ENCODE assay signal across 8 mouse cellular contexts in the genomic region with DNA sequence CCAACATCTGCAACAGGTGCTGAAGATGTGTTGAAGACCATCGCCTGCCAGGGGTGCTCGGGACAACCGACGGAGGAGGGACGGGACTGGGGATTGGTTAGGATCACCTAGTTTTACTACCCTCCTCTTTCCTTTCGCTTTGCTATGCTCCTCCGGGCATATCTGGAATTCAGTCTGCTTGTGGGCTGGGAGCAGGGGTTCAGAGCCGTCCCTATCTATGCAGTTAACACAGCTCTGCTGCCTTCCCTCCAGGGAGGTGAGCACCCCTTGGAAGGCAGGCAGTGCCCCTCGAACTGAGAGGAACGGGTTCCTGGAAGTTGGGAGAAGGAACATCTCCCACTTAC. TPM values are rescaled to one million over a fixed set of nuclear protein-coding genes. Genes with fewer than 3 reads are reported as not detected.
DNase-seq lines count a peak whose midpoint lies in the region; ATAC-seq and TF ChIP-seq lines count a peak whose summit lies in the region.

No protein-coding gene starts in this region.

- H3K4me1 ChIP-seq in lung, postnatal 0 days (ENCODE audit: insufficient read depth, low read depth, low read length): peaks cover 32% of the 10 kb centered on the region
- 0 out of 2 replicates have a peak, but pooled peaks cover 4% of the 10 kb centered on the region for H3K4me1 ChIP-seq in forebrain, embryonic 14.5 days (ENCODE audit: control insufficient read depth, insufficient read depth, low read length)
- H3K4me1 ChIP-seq in limb, embryonic 13.5 days: peaks cover 42% of the 10 kb centered on the region
- H3K4me1 ChIP-seq in small intestine, adult 2 months (ENCODE audit: control insufficient read depth, insufficient read depth, insufficient read length, low read length): peaks cover 62% of the 10 kb centered on the region

- TF ChIP-seq CTCF in lung, postnatal 0 days (IDR thresholded peaks at IDR 0.05): no peak
- no peak for TF ChIP-seq CTCF in small intestine, adult 2 months (IDR thresholded peaks at IDR 0.05; ENCODE audit: extremely low read depth, insufficient read length, insufficient replicate concordance, low read depth, low read length)

- ATAC-seq in lung, postnatal 0 days: no peak
- no peak for ATAC-seq in forebrain, embryonic 14.5 days
- no peak for ATAC-seq in limb, embryonic 13.5 days (ENCODE audit: low FRiP score, low read depth)

- no peak for DNase-seq in lung, postnatal 0 days (ENCODE audit: low spot score)
- no peak for DNase-seq in lung, postnatal 25 days (ENCODE audit: low spot score)
- DNase-seq in forebrain, embryonic 14.5 days (ENCODE audit: low spot score): no peak
- no peak for DNase-seq in urinary bladder, postnatal 10 days (ENCODE audit: low spot score)
- no peak for DNase-seq in lung, postnatal 36 days
- DNase-seq in gastrocnemius, postnatal 36 days: no peak

- intact Hi-C loops in gastrocnemius, postnatal 36 days (cut with DNase I): no loop called here

- no peak overlapping the region for H3K9ac ChIP-seq in lung, postnatal 0 days (replicated peaks; ENCODE audit: low read depth)
- H3K9ac ChIP-seq in forebrain, embryonic 14.5 days (ENCODE audit: low read length): no peak overlapping the region
- 0 out of 2 replicates have a peak overlapping the region, but pooled peaks have one; percentile 4 for H3K9ac ChIP-seq in limb, embryonic 13.5 days

- peak overlapping the region; percentile 52 for H3K4me2 ChIP-seq in lung, postnatal 0 days (replicated peaks; ENCODE audit: low read depth, low read length)
- H3K4me2 ChIP-seq in forebrain, embryonic 14.5 days (ENCODE audit: low read length): peak overlapping the region; percentile 33
- peak overlapping the region; percentile 60 for H3K4me2 ChIP-seq in limb, embryonic 13.5 days (replicated peaks)

- H3K36me3 ChIP-seq in lung, postnatal 0 days (ENCODE audit: insufficient read depth, low read length): no peaks in the 10 kb centered on the region
- no peaks in the 10 kb centered on the region for H3K36me3 ChIP-seq in forebrain, embryonic 14.5 days (ENCODE audit: control insufficient read depth, insufficient read depth, low read length)
- no peaks in the 10 kb centered on the region for H3K36me3 ChIP-seq in limb, embryonic 13.5 days
- H3K36me3 ChIP-seq in small intestine, adult 2 months (ENCODE audit: control insufficient read depth, insufficient read depth, low read length): 0 out of 2 replicates have a peak, but pooled peaks cover 11% of the 10 kb centered on the region

- H3K27ac ChIP-seq in lung, postnatal 0 days (ENCODE audit: low read length): no peak overlapping the region
- H3K27ac ChIP-seq in forebrain, embryonic 14.5 days (ENCODE audit: low read depth, low read length): no peak overlapping the region
- H3K27ac ChIP-seq in limb, embryonic 13.5 days: no peak overlapping the region
- H3K27ac ChIP-seq in small intestine, adult 2 months (ENCODE audit: insufficient read depth, low read depth, low read length): 0 out of 2 replicates have a peak overlapping the region, but pooled peaks have one; percentile 2

- no peaks in the 10 kb centered on the region for H3K9me3 ChIP-seq in lung, postnatal 0 days (ENCODE audit: low read length)
- no peaks in the 10 kb centered on the region for H3K9me3 ChIP-seq in forebrain, embryonic 14.5 days (replicated peaks; ENCODE audit: control insufficient read depth, low read length)
- H3K9me3 ChIP-seq in limb, embryonic 13.5 days: no peaks in the 10 kb centered on the region

- 9% methylated on average over 10 of the region's 10 CpGs for WGBS in lung, postnatal 0 days
- WGBS in forebrain, embryonic 14.5 days: 7% methylated on average over 10 of the region's 10 CpGs
- WGBS in limb, embryonic 13.5 days: 5% methylated on average over 10 of the region's 10 CpGs
- WGBS in small intestine, adult 2 months: 14% methylated on average over 10 of the region's 10 CpGs

- TF ChIP-seq POLR2A in small intestine, adult 2 months (IDR thresholded peaks at IDR 0.05; ENCODE audit: low read depth, low read length): 0 out of 2 replicates have a peak, but pooled peaks have one; percentile 8

- H3K4me3 ChIP-seq in lung, postnatal 0 days (ENCODE audit: low read depth, low read length): peak overlapping the region; percentile 35
- H3K4me3 ChIP-seq in forebrain, embryonic 14.5 days (ENCODE audit: low read depth, low read length): peak overlapping the region; percentile 17; the same call in 1 of the 2 replicates
- peak overlapping the region; percentile 38 for H3K4me3 ChIP-seq in limb, embryonic 13.5 days
- H3K4me3 ChIP-seq in small intestine, adult 2 months (ENCODE audit: low read depth, low read length): peak overlapping the region; percentile 51

- no peak for TF ChIP-seq EP300 in lung, postnatal 0 days (IDR thresholded peaks at IDR 0.05)

- peaks cover 43% of the 10 kb centered on the region for H3K27me3 ChIP-seq in lung, postnatal 0 days (replicated peaks; ENCODE audit: insufficient read depth, low read length)
- peaks cover 89% of the 10 kb centered on the region for H3K27me3 ChIP-seq in forebrain, embryonic 14.5 days (replicated peaks; ENCODE audit: control insufficient read depth, insufficient read depth, low read length)
- H3K27me3 ChIP-seq in limb, embryonic 13.5 days: peaks cover 99% of the 10 kb centered on the region
- no peaks in the 10 kb centered on the region for H3K27me3 ChIP-seq in small intestine, adult 2 months (ENCODE audit: control insufficient read depth, insufficient read depth, low read length)

RNA-seq across cellular contexts. Expression of a gene that starts 5.8 kb away (rescaled TPM):
- polyA plus RNA-seq in lung, postnatal 0 days (2015; fragmentation: Nextera tagmentation; extraction: Ambion mirVana): 62.5 and 75.9 TPM in 2 replicates
- 2.1 and 2.7 TPM in 2 replicates for polyA plus RNA-seq in forebrain, embryonic 14.5 days (2014; fragmentation: Nextera tagmentation; extraction: Ambion mirVana)
- 11.2 and 12.0 TPM in 2 replicates for polyA plus RNA-seq in limb, embryonic 13.5 days (2015; fragmentation: Nextera tagmentation; extraction: Ambion mirVana)
- polyA plus RNA-seq in small intestine, adult 2 months (2012; rRNA removed): 2.1 and 4.7 TPM in 2 replicates
- 1 to 10 TPM; 4.2 to 5.5 TPM for total RNA-seq in gastrocnemius, postnatal 36 days (2021)

RNA-seq across cellular contexts. Expression of a gene that starts 6.9 kb away (rescaled TPM):
- 1.3 and 1.6 TPM in 2 replicates for polyA plus RNA-seq in lung, postnatal 0 days (2015; fragmentation: Nextera tagmentation; extraction: Ambion mirVana)
- not detected in 2 replicates for polyA plus RNA-seq in forebrain, embryonic 14.5 days (2014; fragmentation: Nextera tagmentation; extraction: Ambion mirVana)
- 0.26 and 0.89 TPM in 2 replicates for polyA plus RNA-seq in limb, embryonic 13.5 days (2015; fragmentation: Nextera tagmentation; extraction: Ambion mirVana)
- polyA plus RNA-seq in small intestine, adult 2 months (2012; rRNA removed): 236 and 278 TPM in 2 replicates
- 100 to 1,000 TPM; 287 to 314 TPM for total RNA-seq in gastrocnemius, postnatal 36 days (2021)

RNA-seq across cellular contexts. Expression of a gene that starts 11.0 kb away (rescaled TPM):
- polyA plus RNA-seq in lung, postnatal 0 days (2015; fragmentation: Nextera tagmentation; extraction: Ambion mirVana): 29.4 and 33.3 TPM in 2 replicates
- polyA plus RNA-seq in forebrain, embryonic 14.5 days (2014; fragmentation: Nextera tagmentation; extraction: Ambion mirVana): 0.50 and 1.1 TPM in 2 replicates
- 5.4 and 5.5 TPM in 2 replicates for polyA plus RNA-seq in limb, embryonic 13.5 days (2015; fragmentation: Nextera tagmentation; extraction: Ambion mirVana)
- 34.0 and 73.5 TPM in 2 replicates for polyA plus RNA-seq in small intestine, adult 2 months (2012; rRNA removed)
- total RNA-seq in gastrocnemius, postnatal 36 days (2021): 1 to 10 TPM; 2.8 to 3.6 TPM

Comparison
In these comparisons a context has a peak if more than half of its experiments do, and no peak if none do; other contexts are left out.
1. RNA of a gene that starts 6.9 kb away (polyA plus RNA-seq): 236 to 278 TPM in small intestine, adult 2 months; 1.3 to 1.6 TPM in lung, postnatal 0 days, 0.26 to 0.89 TPM in limb, embryonic 13.5 days and not detected in forebrain, embryonic 14.5 days; every median in the first group is over 10 times any median in the second.
2. Peak in every context shown above with its lines, with median percentiles within 50 percentile points of each other: H3K4me2 ChIP-seq and H3K4me3 ChIP-seq.